Mouse (Mus musculus) ES-Bruce4 (cell line): ENCODE results near the gene Podn.

Source experiments
- CTCF ChIP-seq: IDR thresholded peaks from one replicate; pipeline ENCODE4 v1.8.1; 2011; ENCODE audit warnings: low read depth, low read length
- EP300 ChIP-seq: IDR thresholded peaks from 2 replicates; pipeline ENCODE4 v1.6.1; 2011; ENCODE audit warnings: low read depth, low read length; ENCODE audit not compliant: insufficient read depth
- POLR2A ChIP-seq: IDR thresholded peaks from one replicate; pipeline ENCODE4 v1.8.1; 2011; ENCODE audit warnings: low read length; ENCODE audit not compliant: insufficient read depth

- TF ChIP-seq POLR2A: no peak
- no peak for TF ChIP-seq CTCF
- TF ChIP-seq EP300: no peak
Measured at GRCm38 (mm10) chr4:108072086-108072485, 24.2 kb downstream of the Podn start.
